Mouse (Mus musculus) liver, embryonic 13.5 days (tissue): ENCODE data around the gene Aar2. TPM values are rescaled to one million over a fixed set of nuclear protein-coding genes. Genes with fewer than 3 reads are reported as not detected.

Experiments
- polyA plus RNA-seq: library from polyadenylated mRNA; unstranded; fragments of >200 nt; fragmentation: Nextera tagmentation; extraction: Ambion mirVana; gene quantifications from 2 replicates; pipeline ENCODE4 v1.2.1, GENCODE M21; 2015

The Aar2 gene
- polyA plus RNA-seq, 1 experiment from 2014 or later: 15.6 TPM

Other genes starting within 250 kb of the Aar2 start
- gene Cnbd2, start 235.3 kb upstream of the Aar2 start, polyA plus RNA-seq: 1.1 and 1.7 TPM in 2 replicates
- gene Scand1, start 234.9 kb upstream of the Aar2 start, polyA plus RNA-seq: 34.4 and 34.6 TPM in 2 replicates
- 0.43 and 0.46 TPM in 2 replicates for gene Epb41l1, start 126.7 kb upstream of the Aar2 start, polyA plus RNA-seq
- 11.3 and 12.1 TPM in 2 replicates for gene Dlgap4, start 66.1 kb downstream of the Aar2 start, polyA plus RNA-seq
- gene Myl9, start 227.8 kb downstream of the Aar2 start, polyA plus RNA-seq: 58.3 and 60.1 TPM in 2 replicates